Mouse (Mus musculus) fat pad, adult 2 months (tissue): ENCODE data around the gene Asb2.
A peak's percentile ranks its signal among the peaks of the same experiment; 100 is the strongest.

Experiments
- DNase-seq: peaks from one replicate; pipeline ENCODE4 v3.0.0-alpha.2; 2011; ENCODE audit warnings: low read depth, low spot score; ENCODE audit errors: extremely low read depth

Asb2 gene

DNA sequence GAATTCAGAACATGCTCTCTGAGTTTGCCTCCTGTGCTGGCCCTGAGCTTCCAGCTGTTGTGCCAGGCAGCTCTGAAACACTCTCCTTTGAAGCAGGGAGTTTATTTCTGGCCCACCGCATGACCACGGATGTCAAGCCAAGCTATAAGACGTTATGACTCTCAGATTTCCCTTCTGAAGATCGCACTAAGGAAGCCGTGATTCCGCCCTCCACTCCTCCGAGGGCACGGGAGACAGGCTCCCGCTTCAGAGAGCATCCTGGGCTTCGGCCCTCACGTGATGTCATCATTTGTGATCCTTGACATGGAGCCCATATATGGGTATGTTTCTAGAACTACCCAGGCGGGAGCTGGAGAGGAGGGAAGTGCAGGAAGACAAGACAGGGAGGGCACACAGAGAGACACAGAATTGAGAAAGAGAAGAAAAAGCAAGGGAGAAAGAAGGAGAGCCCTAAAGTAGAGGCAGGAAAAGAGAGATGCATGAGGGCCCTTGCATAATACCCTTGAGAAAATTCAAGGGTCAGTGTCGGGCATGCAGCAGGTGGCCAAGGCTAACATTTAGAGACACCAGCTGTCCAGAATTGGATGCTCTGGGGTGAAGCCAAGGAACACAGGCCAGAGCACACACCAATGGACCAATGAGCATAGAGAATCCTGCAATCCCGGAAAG lies at the start of gene Asb2:
Asb2 (minus strand) TSS at position 256 of the 669 bp plus-strand sequence.
- DNase-seq, result no peak

DNA sequence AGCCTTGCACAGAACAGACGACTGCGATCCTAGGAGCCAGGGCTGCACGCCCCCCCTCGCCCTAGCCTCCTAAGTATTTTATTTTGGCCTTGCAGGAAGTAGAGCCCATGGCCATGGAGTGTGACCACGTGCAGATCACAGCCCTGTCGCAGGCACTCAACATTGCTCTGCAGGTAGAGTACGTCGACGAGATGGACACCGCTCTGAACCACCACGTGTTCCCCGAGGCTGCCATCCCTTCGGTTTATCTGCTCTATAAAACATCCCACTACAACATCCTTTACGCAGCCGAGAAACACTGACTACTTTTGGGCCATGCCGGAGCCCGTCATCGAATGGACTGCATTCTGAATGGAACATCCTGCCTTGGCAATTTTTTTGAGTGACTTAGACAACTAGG lies 48.3 kb upstream of the Asb2 start:
- DNase-seq, result no peak

- DNase-seq, result no peak
Observed at GRCm38 (mm10) chr12:103396751-103397150, 41.0 kb upstream of the Asb2 start.

- DNase-seq, result no peak
Observed at GRCm38 (mm10) chr12:103395486-103396275, 39.9 kb upstream of the Asb2 start.

GRCm38 (mm10) chr12:103393528-103393927 lies 37.7 kb upstream of the Asb2 start:
- no peak for DNase-seq

GRCm38 (mm10) chr12:103391098-103391497 lies 35.3 kb upstream of the Asb2 start:
- no peak for DNase-seq

- no peak for DNase-seq
Observed at GRCm38 (mm10) chr12:103389982-103390381, 34.2 kb upstream of the Asb2 start.

GRCm38 (mm10) chr12:103389348-103389727 lies 33.5 kb upstream of the Asb2 start:
- DNase-seq, result no peak

- no peak for DNase-seq
Observed at GRCm38 (mm10) chr12:103388505-103389347, 32.9 kb upstream of the Asb2 start, which contains the start of gene Otub2. Gene Otub2 (plus strand): TSS chr12:103388682.

GRCm38 (mm10) chr12:103380226-103380625 lies 24.4 kb upstream of the Asb2 start:
- DNase-seq, result no peak

- no peak for DNase-seq
Observed at GRCm38 (mm10) chr12:103376774-103377173, 21.0 kb upstream of the Asb2 start.

DNA sequence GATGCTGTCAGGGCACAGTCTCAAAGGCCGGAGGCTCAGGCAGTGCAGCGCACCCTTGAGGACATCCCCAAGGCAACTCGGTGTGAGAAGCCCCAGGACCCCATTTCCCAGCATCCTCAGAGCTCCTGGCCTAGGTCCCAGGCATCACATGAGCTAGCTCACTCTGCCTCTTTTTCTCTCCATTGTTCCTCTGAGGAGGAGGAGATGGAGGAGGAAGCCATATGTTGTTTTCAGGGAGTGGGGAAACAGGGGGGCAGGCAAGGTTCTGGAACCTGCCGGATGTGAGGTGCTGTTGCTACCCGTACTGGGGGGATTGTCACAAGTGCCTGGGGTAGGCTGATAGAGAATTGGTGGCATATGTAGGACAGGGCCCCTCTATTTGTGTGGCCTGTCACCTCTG lies 20.3 kb upstream of the Asb2 start:
- DNase-seq, result no peak

DNA sequence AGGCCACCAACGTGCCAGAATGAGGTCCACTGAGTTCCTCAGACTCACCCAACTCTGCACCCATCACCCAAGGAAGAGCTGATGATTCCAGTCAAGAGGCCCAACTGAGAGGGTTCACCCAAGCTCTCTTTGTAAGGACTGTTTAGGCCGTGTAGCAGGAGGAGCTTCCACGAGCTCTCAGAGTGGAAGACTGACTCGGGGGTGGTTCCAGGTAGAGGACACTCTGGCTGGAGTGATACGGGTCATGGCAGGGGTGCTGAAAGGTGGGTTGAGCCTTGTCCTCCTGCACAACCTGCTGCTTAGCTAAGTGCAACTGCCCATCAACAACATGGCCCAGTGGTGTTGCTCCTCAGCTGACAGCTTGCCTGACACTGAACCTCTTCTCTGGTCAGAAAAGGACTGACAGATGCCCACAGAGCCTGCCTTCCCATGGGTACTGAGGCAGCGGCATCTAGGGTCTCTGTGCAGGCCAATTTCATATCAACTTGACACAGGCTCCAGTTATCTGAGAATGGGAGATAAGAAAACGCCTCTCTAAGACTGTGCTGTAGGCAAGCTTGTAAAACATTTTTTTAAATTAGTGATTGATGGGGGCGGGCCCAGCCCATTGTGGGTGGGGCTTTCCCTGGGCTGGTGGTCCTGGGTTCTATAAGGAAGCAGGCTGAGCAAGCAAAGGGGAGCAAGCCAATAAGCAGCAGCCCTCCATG lies 17.9 kb upstream of the Asb2 start:
- no peak for DNase-seq

DNA sequence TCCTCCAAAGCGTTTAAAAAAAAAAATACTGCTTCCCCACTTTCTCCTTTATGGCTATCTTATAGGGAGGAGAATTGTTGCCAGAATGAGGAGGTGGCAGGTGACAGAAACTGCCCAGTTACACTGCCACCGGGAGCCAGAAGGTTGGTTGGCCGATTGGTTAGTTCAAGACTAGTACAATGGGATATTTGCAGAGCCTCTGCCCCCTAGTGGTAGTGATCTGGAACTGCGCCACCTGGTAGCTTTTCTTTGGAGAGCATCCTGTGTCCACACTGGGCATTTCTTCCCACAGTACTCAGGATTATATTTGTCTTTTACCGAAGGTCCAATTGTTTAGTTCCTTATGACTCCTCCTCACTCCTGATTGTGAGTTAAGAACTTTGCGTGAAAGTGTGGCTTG lies 15.9 kb upstream of the Asb2 start:
- DNase-seq, result no peak

DNA sequence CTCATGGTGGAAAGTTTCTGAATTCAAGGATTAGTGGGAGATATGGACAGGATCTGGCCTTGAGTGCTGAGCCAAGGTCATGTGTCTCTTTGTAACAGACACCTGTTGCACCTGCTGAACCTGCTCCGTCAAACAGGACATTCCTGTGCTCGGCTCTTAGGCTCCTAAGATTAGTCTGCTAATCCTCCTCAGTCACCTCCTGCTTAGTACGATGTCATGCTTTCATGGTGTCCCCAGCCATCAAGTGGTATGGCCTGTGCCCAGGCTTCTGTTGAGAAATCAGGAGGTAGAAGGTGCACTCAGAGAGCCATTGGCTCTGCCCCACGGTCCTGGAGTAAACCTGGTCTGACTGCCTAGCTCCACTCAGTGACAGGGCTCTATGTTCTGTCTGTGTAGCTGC lies 15.1 kb upstream of the Asb2 start:
- DNase-seq, result peak; percentile 93

DNA sequence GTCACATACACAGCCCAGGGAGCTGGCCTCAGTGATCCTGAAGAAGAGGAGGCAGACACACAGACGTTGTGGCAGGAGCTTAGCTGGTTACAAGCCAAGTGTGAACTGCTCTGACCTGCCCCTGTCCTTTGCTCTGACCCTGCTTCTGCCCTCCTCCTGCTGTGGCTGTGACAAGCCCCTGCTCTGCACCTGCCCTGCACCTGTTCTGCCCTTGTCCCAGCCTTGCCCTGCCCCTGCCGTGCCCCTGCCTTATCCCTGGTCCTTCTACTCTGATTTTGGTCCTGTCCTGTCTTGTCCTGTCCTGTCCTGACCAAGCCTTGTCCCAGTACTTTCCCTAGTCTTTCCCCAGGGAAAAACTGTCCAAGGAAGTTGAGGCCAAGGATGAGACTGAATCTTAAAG lies 13.0 kb upstream of the Asb2 start:
- DNase-seq, result no peak

- DNase-seq, result no peak
Observed at GRCm38 (mm10) chr12:103368326-103368669, 12.5 kb upstream of the Asb2 start.

DNA sequence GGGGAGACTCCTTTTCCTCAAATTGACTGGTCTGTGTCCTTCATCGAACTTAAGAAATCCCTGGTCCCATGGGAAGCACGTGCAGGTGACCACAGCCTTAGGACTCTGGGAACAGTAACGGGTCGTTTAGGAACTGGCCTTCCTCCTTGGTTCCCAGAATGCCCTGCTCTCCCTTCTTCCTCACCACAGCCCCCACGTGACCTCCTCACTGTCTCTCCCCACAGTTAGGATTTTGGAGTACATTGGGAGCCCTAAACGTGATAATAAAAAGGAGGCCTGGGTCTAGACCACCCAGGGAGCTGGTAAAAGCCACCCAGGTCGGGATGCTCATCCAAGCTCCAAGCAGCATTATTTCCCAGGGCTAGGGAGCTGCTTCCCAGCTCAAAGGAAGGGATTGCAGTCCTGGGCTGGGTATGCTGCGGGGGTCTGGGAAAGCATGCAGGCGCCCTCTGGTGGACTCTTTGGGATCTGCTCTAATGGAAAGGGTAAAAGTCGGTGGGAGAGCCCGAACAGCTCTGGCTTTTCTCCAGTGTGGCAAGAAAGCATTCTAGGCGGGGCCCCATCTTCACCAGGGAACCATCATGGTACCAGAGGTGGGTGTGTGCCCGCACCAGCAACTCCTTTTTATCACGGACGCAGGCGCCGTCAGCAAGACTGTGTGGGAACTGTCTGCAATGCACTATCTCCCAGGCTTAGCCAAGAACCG lies 12.0 kb upstream of the Asb2 start:
- DNase-seq, result no peak

DNA sequence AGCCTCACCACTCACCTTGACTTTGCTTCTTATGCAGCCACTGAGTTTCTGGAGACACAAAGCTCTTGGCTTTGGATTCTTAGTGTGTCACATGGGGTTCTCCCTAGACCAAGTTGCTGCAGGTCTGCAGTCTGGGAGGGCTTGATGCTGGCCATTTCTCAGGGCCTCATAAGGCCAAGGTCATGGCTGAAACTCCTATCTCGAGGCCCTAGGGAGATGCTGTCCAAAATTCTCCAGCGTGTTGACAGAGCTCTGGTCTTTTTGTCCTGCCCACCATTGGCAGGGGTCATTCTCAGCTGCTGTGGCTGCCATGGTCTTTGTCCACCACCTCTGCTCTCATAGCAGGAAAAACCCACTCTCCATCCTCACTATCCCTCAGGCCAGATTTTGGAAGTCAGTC lies 11.4 kb upstream of the Asb2 start:
- no peak for DNase-seq

GRCm38 (mm10) chr12:103362336-103362735 lies 6.5 kb upstream of the Asb2 start:
- no peak for DNase-seq
